Mouse (Mus musculus) liver, embryonic 14.5 days (tissue): ENCODE results near the gene Prkci.

Source experiments
- CTCF ChIP-seq: IDR thresholded peaks from 2 replicates; pipeline ENCODE4 v1.5.1; 2016; ENCODE audit warnings: antibody characterized with exemption, low read depth, control low read depth
- EP300 ChIP-seq: IDR thresholded peaks from 2 replicates; pipeline ENCODE4 v1.6.1; 2016; ENCODE audit warnings: antibody characterized with exemption, low read depth

DNA sequence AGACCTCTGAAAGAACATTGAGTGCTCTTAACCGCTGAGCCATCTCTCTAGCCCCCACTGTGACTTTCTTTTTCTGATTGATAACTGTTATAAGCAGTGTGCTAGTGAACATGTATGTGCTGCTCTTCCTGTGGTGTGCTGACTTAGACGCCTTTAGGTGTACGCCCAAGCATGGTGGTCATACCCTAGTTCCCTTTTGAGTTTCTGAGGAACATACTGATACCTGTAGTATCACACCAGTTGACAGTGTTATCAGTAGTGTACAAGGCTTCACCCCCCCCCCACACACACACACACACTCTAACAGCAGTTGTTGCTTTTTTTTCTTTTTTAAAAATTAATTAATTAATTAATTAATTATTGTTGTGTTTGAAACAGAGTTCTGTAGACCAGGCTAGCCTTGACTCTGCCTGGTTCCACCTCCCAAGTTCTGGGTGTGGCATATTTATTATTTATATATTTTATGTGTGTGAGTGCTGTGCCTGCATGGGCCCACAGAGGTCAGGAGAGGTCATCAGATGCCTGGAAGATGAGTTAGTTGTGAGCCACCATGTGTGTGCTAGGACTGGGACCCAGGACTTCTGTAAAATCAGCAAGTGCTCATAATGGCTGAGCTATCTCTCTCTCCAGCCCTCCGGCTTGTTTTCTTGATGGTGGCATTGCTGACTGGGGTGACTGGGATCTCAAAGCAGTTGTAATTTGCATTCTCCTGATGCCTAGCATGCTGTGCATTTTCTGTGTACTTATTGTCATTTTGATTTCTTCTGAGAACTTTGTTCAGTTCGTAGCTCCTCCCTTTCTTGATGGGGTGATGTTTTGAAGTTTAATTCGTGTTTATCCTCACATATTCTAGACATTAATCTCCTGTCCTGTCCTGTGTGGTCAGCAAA is 9.0 kb downstream of the Prkci start:
- no peak for TF ChIP-seq CTCF
- TF ChIP-seq EP300: no peak
